In the genomic region with DNA sequence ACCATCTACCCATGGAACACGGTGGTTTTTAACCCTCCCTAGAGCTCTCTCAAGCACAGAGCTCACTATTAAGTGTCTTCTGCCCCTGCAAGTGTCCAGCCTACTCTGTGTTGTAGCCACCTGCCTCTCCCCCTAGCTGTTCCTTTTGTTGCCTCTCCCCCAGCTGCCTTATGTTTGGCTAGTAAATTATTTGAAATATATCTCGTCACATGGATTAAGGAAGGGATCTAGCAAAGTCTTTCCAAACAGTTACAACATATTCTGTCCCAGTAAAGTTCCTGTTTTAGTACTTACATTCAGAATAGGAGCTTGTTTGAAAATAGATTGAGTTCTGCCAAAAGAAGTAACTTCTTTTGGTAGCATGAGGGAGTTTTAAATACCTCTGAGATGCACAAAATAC, we compare ENCODE assay signal across 17 mouse cellular contexts.
"Had no signal": no experiment of that assay in that cellular context is flagged by ENCODE, and none has a peak within 500 bp of the region (broad histone marks: within the 10 kb centered on the region; RNA-seq: fewer than 3 reads in every experiment).

No protein-coding gene starts in this region.

- DNase-seq: liver, postnatal 0 days; lung, adult 2 months; lung, postnatal 14 days; lung, postnatal 36 days; right cerebral cortex, postnatal 14 days; thymus, adult 2 months; thymus, postnatal 25 days; thymus, postnatal 4 days had no signal

- H3K9me3 ChIP-seq: lung, embryonic 15.5 days; megakaryocyte, embryonic 14.5 days; midbrain, embryonic 13.5 days; midbrain, embryonic 15.5 days; neural tube, embryonic 12.5 days; stomach, embryonic 15.5 days had no signal

- H3K4me3 ChIP-seq: lung, embryonic 15.5 days; megakaryocyte, embryonic 14.5 days; midbrain, embryonic 13.5 days; midbrain, embryonic 15.5 days; neural tube, embryonic 12.5 days; stomach, embryonic 15.5 days had no signal

- H3K36me3 ChIP-seq: lung, embryonic 15.5 days; stomach, embryonic 15.5 days had no signal

- H3K4me1 ChIP-seq: stomach, embryonic 15.5 days had no signal

- H3K27me3 ChIP-seq: lung, embryonic 15.5 days; midbrain, embryonic 13.5 days; midbrain, embryonic 15.5 days; neural tube, embryonic 12.5 days; stomach, embryonic 15.5 days had no signal

- ATAC-seq: liver, postnatal 0 days; lung, postnatal 0 days; midbrain, embryonic 13.5 days; midbrain, embryonic 15.5 days had no signal

- H3K27ac ChIP-seq: lung, embryonic 15.5 days; macrophage; midbrain, embryonic 13.5 days; midbrain, embryonic 15.5 days; neural tube, embryonic 12.5 days; stomach, embryonic 15.5 days; stomach, postnatal 0 days had no signal
